Mouse (Mus musculus): ENCODE measurements around the gene Sap18.
"Not testable (repeated sequence)": the region's sequence is repeated elsewhere in the genome, so short reads cannot be mapped to it uniquely, and the experiment has no call there.

The Sap18 gene

DNA sequence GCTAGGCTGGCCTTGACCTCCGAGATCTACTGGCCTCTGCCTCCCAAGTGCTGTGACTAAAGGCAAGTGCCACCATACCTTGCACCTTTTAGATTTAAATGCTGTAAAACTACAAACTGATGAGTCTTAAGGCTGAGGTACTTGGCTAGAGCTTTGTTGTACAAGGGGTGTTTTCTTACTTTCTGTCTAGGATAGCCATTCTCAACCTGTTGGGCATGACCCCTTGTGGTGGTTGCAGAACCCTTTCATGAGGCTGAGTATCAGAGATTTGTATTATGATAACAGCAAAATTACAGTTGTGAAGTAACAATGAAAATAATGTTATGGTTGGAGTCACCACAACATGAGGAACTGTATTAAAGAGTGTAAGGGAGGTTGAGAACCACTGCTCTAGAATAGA lies 29.3 kb downstream of the Sap18 start:
- no peak for DNase-seq

DNA sequence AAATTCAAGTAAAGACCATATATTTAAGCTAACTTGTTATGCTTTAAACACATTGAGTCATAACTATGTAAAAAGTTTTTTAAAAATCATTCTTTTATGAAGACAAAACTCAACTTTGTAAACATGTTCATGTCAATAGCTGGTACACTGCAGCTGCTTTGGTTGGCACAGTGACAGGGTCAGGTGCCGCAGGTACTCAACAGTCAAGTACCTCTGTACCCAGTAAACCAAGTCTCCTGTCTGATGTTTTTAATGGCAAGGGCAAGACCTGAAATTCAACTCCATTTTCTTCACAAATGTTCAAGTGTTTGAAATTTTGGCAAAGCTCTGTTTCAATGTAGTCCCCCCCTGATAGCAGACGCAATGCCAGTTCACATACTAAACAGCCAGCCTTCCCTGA lies 35.5 kb downstream of the Sap18 start:
- no peak for DNase-seq

GRCm38 (mm10) chr14:57835157-57835556 lies 37.2 kb downstream of the Sap18 start:
- DNase-seq: no peak

DNA sequence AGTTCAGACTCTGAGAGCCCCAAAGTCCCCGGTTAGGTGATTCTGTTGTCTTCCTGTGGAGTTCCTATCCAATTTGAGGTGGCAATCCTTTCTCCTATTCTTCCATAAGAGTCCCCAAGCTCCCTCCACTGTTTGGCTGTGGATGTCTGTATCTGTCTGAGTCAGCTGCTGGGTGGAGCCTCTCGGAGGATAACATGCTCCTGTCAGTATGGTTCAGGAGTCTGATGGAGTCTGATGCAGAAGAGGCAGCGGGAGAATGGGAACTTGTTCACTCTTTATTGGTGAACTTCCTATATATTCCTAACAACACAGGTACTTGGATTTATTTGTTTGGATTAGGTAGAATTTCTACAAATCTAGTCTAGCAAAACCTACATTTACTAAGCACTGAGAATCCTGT lies 46.6 kb downstream of the Sap18 start:
- no peak for DNase-seq

DNA sequence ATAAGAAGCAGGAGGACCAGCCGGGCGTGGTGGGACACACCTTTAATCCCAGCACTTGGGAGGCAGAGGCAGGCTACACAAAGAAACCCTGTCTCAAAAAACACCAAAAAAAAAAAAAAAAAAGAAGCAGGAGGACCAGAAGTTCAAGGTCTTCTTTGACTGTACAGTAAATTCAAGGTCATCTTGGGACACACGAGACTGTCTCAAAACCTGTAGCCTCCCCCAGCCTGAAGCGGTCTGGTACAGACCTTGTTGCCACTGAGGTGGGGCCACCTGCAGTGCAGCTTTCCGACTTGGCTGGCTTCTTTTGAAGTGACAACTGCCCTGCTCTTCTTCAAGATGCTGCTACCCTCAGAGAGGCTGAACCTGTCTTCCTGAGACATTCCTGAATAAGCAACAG lies 50.1 kb downstream of the Sap18 start:
- not testable (repeated sequence) for DNase-seq

DNA sequence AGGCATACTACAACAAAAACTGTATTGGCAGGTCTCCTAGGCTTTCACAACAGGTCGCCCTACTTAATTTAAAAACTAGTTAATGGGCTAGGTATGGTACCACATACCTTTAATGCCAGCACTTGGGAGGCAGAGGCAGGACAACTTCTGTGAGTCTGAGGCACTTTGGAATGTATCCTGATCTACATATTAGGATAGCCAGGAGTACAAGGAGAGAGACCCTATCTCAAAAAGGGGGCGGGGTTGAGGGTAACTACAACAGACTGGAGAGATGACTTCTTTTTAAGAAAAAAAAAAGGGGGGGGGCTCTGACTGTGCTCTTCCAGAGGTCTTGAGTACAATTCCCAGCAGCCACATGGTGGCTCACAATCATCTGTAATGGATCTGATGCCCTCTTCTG lies 50.7 kb downstream of the Sap18 start:
- no peak for DNase-seq

DNA sequence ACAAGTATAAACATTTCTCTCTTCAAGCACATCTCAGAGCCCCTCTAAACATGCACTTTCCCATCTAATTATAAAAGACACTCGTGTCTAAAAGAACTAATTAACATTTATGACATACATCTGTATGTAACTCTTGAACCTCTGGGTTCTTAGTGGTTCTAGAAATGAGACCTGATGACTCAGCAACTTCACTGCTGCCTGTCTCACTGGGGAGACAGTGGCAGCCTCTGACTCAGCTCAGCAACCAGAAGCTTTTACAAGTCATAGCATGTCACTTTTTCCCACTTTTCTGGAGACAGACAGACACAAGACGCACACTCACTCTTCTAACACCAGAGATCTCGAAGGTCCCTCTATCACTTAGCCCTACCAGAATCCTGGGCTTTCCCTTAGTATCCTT lies 52.4 kb downstream of the Sap18 start:
- no peak for DNase-seq

DNA sequence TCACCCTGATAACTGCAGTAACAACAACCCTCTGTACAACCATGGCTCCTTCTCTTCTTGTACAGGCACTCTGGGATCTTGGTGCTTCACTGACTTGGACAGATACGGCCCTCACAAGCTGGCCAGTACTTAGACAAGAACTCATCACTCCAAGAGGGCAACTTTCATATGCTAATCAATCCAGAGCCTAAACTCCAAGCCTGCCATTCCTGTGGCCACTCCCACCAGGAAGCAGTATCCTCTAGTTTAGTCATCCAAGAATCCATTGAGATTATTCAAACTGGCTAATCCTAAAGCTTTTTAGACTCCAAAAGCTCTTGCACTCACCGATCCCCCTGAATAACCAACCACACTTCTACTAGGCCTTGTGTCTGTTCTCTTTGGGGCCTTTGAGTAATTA lies 55.0 kb downstream of the Sap18 start:
- DNase-seq: no peak

DNA sequence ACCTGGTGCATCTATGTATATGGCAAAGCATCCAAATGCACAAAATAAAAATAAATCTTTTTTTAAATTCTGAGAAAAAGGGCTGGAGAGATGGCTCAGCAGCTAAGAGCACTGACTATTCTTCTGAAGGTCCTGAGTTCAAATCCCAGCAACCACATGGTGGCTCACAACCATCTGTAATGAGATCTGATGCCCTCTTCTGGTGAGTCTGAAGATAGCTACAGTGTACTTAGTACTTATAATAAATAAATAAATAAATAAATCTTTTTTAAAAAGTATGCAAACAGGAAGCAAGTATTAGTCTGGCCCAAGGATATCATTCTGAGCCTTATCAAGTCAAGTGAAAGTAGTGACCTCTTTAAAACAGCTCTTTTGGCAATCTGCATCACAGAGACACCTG lies 58.1 kb downstream of the Sap18 start:
- not testable (repeated sequence) for DNase-seq

All from cerebellum, postnatal 10 days (tissue).